Mouse (Mus musculus) 416B (cell line): Measurements from ENCODE around the gene Rasl12.

Experiments
- DNase-seq: peaks from one replicate; pipeline ENCODE4 v3.0.0; 2011; ENCODE audit warnings: low read depth

Rasl12 gene

GRCm38 (mm10) chr9:65444692-65445091 is 46.4 kb downstream of the Rasl12 start:
- peak; percentile 44 for DNase-seq

GRCm38 (mm10) chr9:65447951-65448350 is 49.6 kb downstream of the Rasl12 start:
- no peak for DNase-seq

GRCm38 (mm10) chr9:65458975-65459374 is 60.7 kb downstream of the Rasl12 start:
- no peak for DNase-seq

GRCm38 (mm10) chr9:65460198-65460597 is 61.9 kb downstream of the Rasl12 start:
- no peak for DNase-seq

GRCm38 (mm10) chr9:65460732-65461442 is 62.6 kb downstream of the Rasl12 start, which contains the start of gene Spg21:
Spg21 (plus strand) TSS chr9:65460947.
- peak; percentile 92 for DNase-seq

DNA sequence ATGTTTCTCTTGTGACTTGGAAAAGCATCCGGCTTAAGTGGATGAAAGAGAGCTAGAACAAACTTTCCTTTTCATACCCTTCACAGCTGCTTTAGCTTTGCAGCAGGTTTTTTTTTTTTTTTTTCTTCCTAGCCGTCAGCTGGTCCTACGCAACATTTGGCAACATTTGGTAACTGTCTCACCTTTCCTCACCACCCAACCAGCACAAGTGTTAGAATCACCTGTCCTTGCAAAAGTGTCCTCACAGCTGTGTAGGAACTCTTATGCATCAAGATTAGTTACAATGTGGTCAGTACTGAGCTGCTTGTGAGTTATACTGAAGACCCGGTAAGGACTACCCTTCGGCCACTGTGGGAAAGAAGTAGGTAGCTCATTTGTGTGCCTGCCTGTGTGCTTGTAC is 64.2 kb downstream of the Rasl12 start:
- DNase-seq, result peak; percentile 39

DNA sequence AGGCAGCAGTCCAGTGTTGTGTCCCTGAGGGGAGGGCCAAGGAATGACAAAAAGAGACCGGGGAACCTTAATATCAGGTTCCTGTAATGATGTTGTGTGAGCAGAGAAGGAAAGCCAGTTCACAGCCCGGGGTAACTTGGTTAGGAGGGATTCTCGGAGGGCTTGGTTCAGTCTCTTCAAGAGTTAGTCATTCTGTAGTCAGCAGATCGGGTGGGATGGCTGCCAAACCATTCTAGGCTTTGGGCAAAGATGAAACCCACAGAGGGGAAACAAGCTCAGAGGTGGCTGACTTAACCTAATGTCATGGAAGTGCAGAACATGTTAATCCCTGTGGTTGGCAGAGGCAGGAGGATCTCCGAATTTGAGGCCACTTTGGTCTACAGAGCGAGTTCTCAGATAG is 65.9 kb downstream of the Rasl12 start:
- DNase-seq, result peak; percentile 86
